Mouse (Mus musculus) myocyte (in vitro differentiated cells): ENCODE results near the gene Coq9. TPM values are rescaled to one million over a fixed set of nuclear protein-coding genes. Genes with fewer than 3 reads are reported as not detected.

Source experiments
- H3K27me3 ChIP-seq: one replicate; pipeline ENCODE4 v1.6.1; 2011; ENCODE audit not compliant: control insufficient read depth, insufficient read depth, insufficient read length
- H3K36me3 ChIP-seq: one replicate; pipeline ENCODE4 v1.6.1; 2011; ENCODE audit not compliant: control insufficient read depth, insufficient read depth
- H3K4me2 ChIP-seq: one replicate; pipeline ENCODE4 v1.6.1; 2011; ENCODE audit warnings: low read depth, control low read depth
- H3K4me3 ChIP-seq: one replicate; pipeline ENCODE4 v1.5.1; 2011; ENCODE audit warnings: mild to moderate bottlenecking, control low read depth, moderate library complexity
- H3K79me2 ChIP-seq: one replicate; pipeline ENCODE4 v1.6.1; 2011; ENCODE audit not compliant: control insufficient read depth, insufficient read depth
- H3ac ChIP-seq: one replicate; pipeline ENCODE4 v1.6.1; 2011; ENCODE audit not compliant: control insufficient read depth, insufficient read length
- CEBPB ChIP-seq: IDR thresholded peaks from 2 replicates; pipeline ENCODE4 v1.6.1; 2011; ENCODE audit warnings: mild to moderate bottlenecking, moderate library complexity; ENCODE audit not compliant: poor library complexity, insufficient read depth, severe bottlenecking
- E2F4 ChIP-seq: IDR thresholded peaks from one replicate; pipeline ENCODE4 v1.6.1; 2011; ENCODE audit warnings: mild to moderate bottlenecking, control low read depth, moderate library complexity; ENCODE audit not compliant: insufficient read depth
- MAX ChIP-seq: IDR thresholded peaks from one replicate; pipeline ENCODE4 v1.6.1; 2011; ENCODE audit warnings: low read depth, mild to moderate bottlenecking, control low read depth
- MYOD1 ChIP-seq, 3 experiments: IDR thresholded peaks; one replicate each; pipeline ENCODE4 v1.6.1; 2011; ENCODE audit warnings: control low read depth in 2 of 3, low read depth in 2 of 3, mild to moderate bottlenecking in 2 of 3, moderate library complexity in 1 of 3; ENCODE audit not compliant: insufficient read length in 2 of 3, control insufficient read depth in 1 of 3
- MYOG ChIP-seq, 3 experiments: IDR thresholded peaks; one replicate each; pipeline ENCODE4 v1.6.1; 2011; ENCODE audit warnings: control low read depth in 2 of 3, low read depth in 2 of 3, mild to moderate bottlenecking in 2 of 3; ENCODE audit not compliant: insufficient read length in 2 of 3, control insufficient read depth in 1 of 3, insufficient read depth in 1 of 3
- POLR2A ChIP-seq: IDR thresholded peaks from one replicate; pipeline ENCODE4 v1.6.1; 2011; ENCODE audit warnings: low read depth, mild to moderate bottlenecking, control low read depth, moderate library complexity; ENCODE audit not compliant: insufficient read length
- POLR2AphosphoS2 ChIP-seq: IDR thresholded peaks from one replicate; pipeline ENCODE4 v1.6.1; 2011; ENCODE audit warnings: low read depth, control low read depth; ENCODE audit not compliant: insufficient read length
- REST ChIP-seq: IDR thresholded peaks from one replicate; pipeline ENCODE4 v1.6.1; 2011; ENCODE audit warnings: mild to moderate bottlenecking, control low read depth, moderate library complexity; ENCODE audit not compliant: insufficient read depth, insufficient read length
- SRF ChIP-seq: IDR thresholded peaks from one replicate; pipeline ENCODE4 v1.6.1; 2011; ENCODE audit warnings: low read depth; ENCODE audit not compliant: control insufficient read depth, insufficient read length
- TCF12 ChIP-seq: IDR thresholded peaks from one replicate; pipeline ENCODE4 v1.6.1; 2011; ENCODE audit warnings: mild to moderate bottlenecking, control low read depth; ENCODE audit not compliant: poor library complexity, insufficient read depth, severe bottlenecking
- TCF3 ChIP-seq: IDR thresholded peaks from one replicate; pipeline ENCODE4 v1.6.1; 2011; ENCODE audit warnings: low read depth, control low read depth; ENCODE audit not compliant: insufficient read length
- USF1 ChIP-seq: IDR thresholded peaks from one replicate; pipeline ENCODE4 v1.6.1; 2011; ENCODE audit warnings: low read depth, mild to moderate bottlenecking, control low read depth, moderate library complexity
- polyA plus RNA-seq: library from polyadenylated mRNA; unstranded; fragments of >200 nt; fragmentation: generic; extraction: Trizol; gene quantifications from one replicate; pipeline ENCODE4 v1.2.1, GENCODE M21; 2012; ENCODE audit warnings: missing spikeins

Coq9 gene
- polyA plus RNA-seq: 126 TPM

GRCm38 (mm10) chr8:94837662-94838574 is at the start of gene Coq9, which contains the start of gene Ciapin1:
Gene Coq9, plus strand, starts transcription at chr8:94838321.
Gene Ciapin1, minus strand, starts transcription at chr8:94838358.
- TF ChIP-seq E2F4 (peak; percentile 52), TCF3 (peak; percentile 36), MAX (no peak), MYOG (IDR thresholded peaks at IDR 0.05; ENCODE audit: control insufficient read depth in 1 of 3, insufficient read depth in 1 of 3, insufficient read length in 2 of 3, low read depth in 2 of 3) (peak in 1 of 3 experiments; percentile 50), SRF (peak; percentile 32), MYOD1 (IDR thresholded peaks at IDR 0.05; ENCODE audit: control insufficient read depth in 1 of 3, insufficient read length in 2 of 3, low read depth in 2 of 3) (peak in 1 of 3 experiments; percentile 59), REST (peak; percentile 64), POLR2A (peak; percentile 94), TCF12 (no peak), POLR2AphosphoS2 (peak; percentile 90), CEBPB (no peak), USF1 (no peak)

GRCm38 (mm10) chr8:94789256-94789955 is 48.7 kb upstream of the Coq9 start:
- Histone ChIP-seq H3ac (no peak overlapping the region), H3K4me2 (peak overlapping the region; percentile 28), H3K27me3 (no peaks in the 10 kb centered on the region), H3K79me2 (no peaks in the 10 kb centered on the region), H3K4me3 (no peak overlapping the region), H3K36me3 (no peaks in the 10 kb centered on the region)
- TF ChIP-seq MYOG (IDR thresholded peaks at IDR 0.05; ENCODE audit: control insufficient read depth in 1 of 3, insufficient read depth in 1 of 3, insufficient read length in 2 of 3, low read depth in 2 of 3) (no peak), POLR2A (no peak), REST (no peak), USF1 (no peak), TCF3 (no peak), MYOD1 (IDR thresholded peaks at IDR 0.05; ENCODE audit: control insufficient read depth in 1 of 3, insufficient read length in 2 of 3, low read depth in 2 of 3) (no peak), TCF12 (no peak), E2F4 (no peak), SRF (no peak), MAX (no peak), CEBPB (no peak), POLR2AphosphoS2 (no peak)

More at GRCm38 (mm10) chr8:94837662-94838574, at the start of gene Coq9, which contains the start of gene Ciapin1:
- Histone ChIP-seq H3K27me3 (no peaks in the 10 kb centered on the region), H3ac (peak within 1 kb of the TSS; percentile 62), H3K36me3 (peaks cover 5% of the 10 kb centered on the region), H3K79me2 (peaks cover 50% of the 10 kb centered on the region), H3K4me3 (peak within 1 kb of the TSS; percentile 96), H3K4me2 (peak within 1 kb of the TSS; percentile 95)

- Histone ChIP-seq H3K79me2 (no peaks in the 10 kb centered on the region), H3K27me3 (no peaks in the 10 kb centered on the region), H3K4me3 (no peak overlapping the region), H3ac (no peak overlapping the region), H3K4me2 (no peak overlapping the region), H3K36me3 (no peaks in the 10 kb centered on the region)
- TF ChIP-seq MYOG (IDR thresholded peaks at IDR 0.05; ENCODE audit: control insufficient read depth in 1 of 3, insufficient read depth in 1 of 3, insufficient read length in 2 of 3, low read depth in 2 of 3) (no peak), POLR2A (no peak), SRF (no peak), REST (no peak), TCF3 (no peak), CEBPB (no peak), E2F4 (no peak), MAX (no peak), TCF12 (no peak), USF1 (no peak)
Observed at GRCm38 (mm10) chr8:94794368-94794767, 43.8 kb upstream of the Coq9 start.

GRCm38 (mm10) chr8:94794782-94795181 is 43.3 kb upstream of the Coq9 start:
- Histone ChIP-seq H3K27me3 (no peaks in the 10 kb centered on the region), H3ac (no peak overlapping the region), H3K4me3 (no peak overlapping the region), H3K79me2 (no peaks in the 10 kb centered on the region), H3K4me2 (no peak overlapping the region), H3K36me3 (no peaks in the 10 kb centered on the region)
- no peak for TF ChIP-seq MYOG (IDR thresholded peaks at IDR 0.05; ENCODE audit: control insufficient read depth in 1 of 3, insufficient read depth in 1 of 3, insufficient read length in 2 of 3, low read depth in 2 of 3)
- TF ChIP-seq REST: no peak
- TF ChIP-seq TCF3: no peak
- no peak for TF ChIP-seq MYOD1 (IDR thresholded peaks at IDR 0.05; ENCODE audit: control insufficient read depth in 1 of 3, insufficient read length in 2 of 3, low read depth in 2 of 3)
- TF ChIP-seq CEBPB: no peak
- no peak for TF ChIP-seq POLR2AphosphoS2
